ENCODE assay signal across 17 mouse cellular contexts in genomic region chr11:80513796-80514195, GRCm38 (mm10). TPM values are rescaled to one million over a fixed set of nuclear protein-coding genes. Genes with fewer than 3 reads are reported as not detected.
A peak's percentile ranks its signal among the peaks of the same experiment; 100 is the strongest.
DNase-seq lines count a peak whose midpoint lies in the region; ATAC-seq lines count a peak whose summit lies in the region.
"Had no signal": no experiment of that assay in that cellular context is flagged by ENCODE, and none has a peak within 500 bp of the region (broad histone marks: within the 10 kb centered on the region; RNA-seq: fewer than 3 reads in every experiment).

No protein-coding gene starts in this region.

- H3K4me2 ChIP-seq in midbrain, embryonic 14.5 days (ENCODE audit: low read length): no peak overlapping the region
- no peak overlapping the region for H3K4me2 ChIP-seq in midbrain, embryonic 11.5 days
- H3K4me2 ChIP-seq: embryonic facial prominence, embryonic 13.5 days; midbrain, embryonic 15.5 days; neural tube, embryonic 12.5 days; stomach, embryonic 15.5 days had no signal

- H3K9ac ChIP-seq in midbrain, embryonic 14.5 days (replicated peaks; ENCODE audit: low read length): no peak overlapping the region
- no peak overlapping the region for H3K9ac ChIP-seq in midbrain, embryonic 11.5 days (ENCODE audit: low read length)
- H3K9ac ChIP-seq: embryonic facial prominence, embryonic 13.5 days; midbrain, embryonic 15.5 days; neural tube, embryonic 12.5 days; stomach, embryonic 15.5 days had no signal

- ATAC-seq in midbrain, embryonic 14.5 days (ENCODE audit: low FRiP score, low TSS enrichment): no peak
- ATAC-seq in midbrain, embryonic 11.5 days (ENCODE audit: low FRiP score): no peak
- ATAC-seq: intestine, embryonic 16.5 days; midbrain, embryonic 15.5 days had no signal

- H3K36me3 ChIP-seq in midbrain, embryonic 14.5 days (ENCODE audit: control insufficient read depth, insufficient read depth, low read length): no peaks in the 10 kb centered on the region
- H3K36me3 ChIP-seq in midbrain, embryonic 11.5 days (ENCODE audit: control insufficient read depth, insufficient read depth, low read length): no peaks in the 10 kb centered on the region
- H3K36me3 ChIP-seq: embryonic facial prominence, embryonic 13.5 days; hindbrain, embryonic 10.5 days; midbrain, embryonic 15.5 days; neural tube, embryonic 12.5 days; stomach, embryonic 15.5 days had no signal

- no peak overlapping the region for H3K4me3 ChIP-seq in midbrain, embryonic 14.5 days (replicated peaks; ENCODE audit: low read depth, low read length)
- no peak overlapping the region for H3K4me3 ChIP-seq in midbrain, embryonic 11.5 days (ENCODE audit: low read depth, low read length)
- H3K4me3 ChIP-seq: embryonic facial prominence, embryonic 13.5 days; hindbrain, embryonic 10.5 days; midbrain, embryonic 15.5 days; neural tube, embryonic 12.5 days; stomach, embryonic 15.5 days had no signal

- peaks cover 56% of the 10 kb centered on the region for H3K4me1 ChIP-seq in midbrain, embryonic 14.5 days (ENCODE audit: control insufficient read depth, insufficient read depth, low read length)
- peaks cover 13% of the 10 kb centered on the region for H3K4me1 ChIP-seq in midbrain, embryonic 11.5 days (ENCODE audit: control insufficient read depth, insufficient read depth, low read length)

- 50% methylated on average over 7 of the region's 7 CpGs for WGBS in midbrain, embryonic 14.5 days
- WGBS in midbrain, embryonic 11.5 days: 84% methylated on average over 7 of the region's 7 CpGs

- DNase-seq in midbrain, embryonic 14.5 days: peak; percentile 50
- DNase-seq in midbrain, embryonic 11.5 days (ENCODE audit: low spot score, missing footprints): no peak
- DNase-seq in NIH3T3 (ENCODE audit: low read depth): peak; percentile 27
- peak; percentile 40 for DNase-seq in kidney, postnatal 14 days
- peak; percentile 29 for DNase-seq in thymus, postnatal 4 days
- DNase-seq in gastrocnemius, postnatal 10 days: no peak
- DNase-seq in urinary bladder, postnatal 10 days (ENCODE audit: low spot score): no peak
- DNase-seq: cerebellum, adult 18-20 months; heart, adult 11 months; right cerebral cortex, postnatal 4 days had no signal

- no peak overlapping the region for H3K27ac ChIP-seq in midbrain, embryonic 14.5 days (replicated peaks; ENCODE audit: low read depth, low read length)
- H3K27ac ChIP-seq in midbrain, embryonic 11.5 days (ENCODE audit: low read depth, low read length): no peak overlapping the region
- H3K27ac ChIP-seq: embryonic facial prominence, embryonic 13.5 days; hindbrain, embryonic 10.5 days; macrophage; midbrain, embryonic 15.5 days; neural tube, embryonic 12.5 days; stomach, embryonic 15.5 days had no signal

- no peaks in the 10 kb centered on the region for H3K9me3 ChIP-seq in midbrain, embryonic 14.5 days (ENCODE audit: control insufficient read depth, low read length)
- H3K9me3 ChIP-seq in midbrain, embryonic 11.5 days (ENCODE audit: control insufficient read depth, low read length): no peaks in the 10 kb centered on the region
- H3K9me3 ChIP-seq: embryonic facial prominence, embryonic 13.5 days; hindbrain, embryonic 10.5 days; midbrain, embryonic 15.5 days; neural tube, embryonic 12.5 days; stomach, embryonic 15.5 days had no signal

- no peaks in the 10 kb centered on the region for H3K27me3 ChIP-seq in midbrain, embryonic 14.5 days (ENCODE audit: control insufficient read depth, insufficient read depth, low read length)
- H3K27me3 ChIP-seq in midbrain, embryonic 11.5 days (ENCODE audit: control insufficient read depth, insufficient read depth, low read length): no peaks in the 10 kb centered on the region
- H3K27me3 ChIP-seq: embryonic facial prominence, embryonic 13.5 days; midbrain, embryonic 15.5 days; stomach, embryonic 15.5 days had no signal

RNA-seq across cellular contexts. Expression of gene Cdk5r1, which starts 37.0 kb away (rescaled TPM):
- polyA plus RNA-seq in midbrain, embryonic 14.5 days (2014; fragmentation: Nextera tagmentation; extraction: Ambion mirVana): 103 and 134 TPM in 2 replicates
- 16.3 and 16.6 TPM in 2 replicates for polyA plus RNA-seq in midbrain, embryonic 11.5 days (2014; fragmentation: Nextera tagmentation; extraction: Ambion mirVana)
- 1 to 10 TPM; 5.5 to 7.2 TPM for total RNA-seq in gastrocnemius, postnatal 10 days (2021)

Comparison
In these comparisons a context has a peak if more than half of its experiments do, and no peak if none do; other contexts are left out.
1. DNase-seq: peak in midbrain, embryonic 14.5 days (single experiment), NIH3T3 (single experiment), kidney, postnatal 14 days (single experiment) and thymus, postnatal 4 days (single experiment); none in midbrain, embryonic 11.5 days (single experiment), gastrocnemius, postnatal 10 days (single experiment) and urinary bladder, postnatal 10 days (single experiment).